Mouse (Mus musculus): Measurements from ENCODE around the gene Zfp46. TPM values are rescaled to one million over a fixed set of nuclear protein-coding genes. Genes with fewer than 3 reads are reported as not detected.

Zfp46 gene
- polyA plus RNA-seq, 1 experiment from 2014 or later = 28.1 TPM

GRCm38 (mm10) chr4:136282621-136283480, 1.6 kb upstream of the Zfp46 start:
- no peak overlapping the region; the same call in 1 of the 2 replicates for H3K4me3 ChIP-seq (ENCODE audit: low read length)
- no peaks in the 10 kb centered on the region for H3K27me3 ChIP-seq (ENCODE audit: control insufficient read depth, insufficient read depth, low read depth, low read length)
- H3K9ac ChIP-seq (ENCODE audit: low read length) = peak overlapping the region; percentile 64
- H3K27ac ChIP-seq (ENCODE audit: low read length) = peak overlapping the region; percentile 99
- 29% methylated on average over 10 of the region's 10 CpGs for WGBS
- no peaks in the 10 kb centered on the region for H3K9me3 ChIP-seq (ENCODE audit: control insufficient read depth, low read length)
- peaks cover 35% of the 10 kb centered on the region for H3K4me1 ChIP-seq (replicated peaks; ENCODE audit: control insufficient read depth, insufficient read depth, low read length)
- no peak for ATAC-seq (ENCODE audit: low read depth)
- peak overlapping the region; percentile 35 for H3K4me2 ChIP-seq (ENCODE audit: low read depth, low read length)
- peaks cover 5% of the 10 kb centered on the region for H3K36me3 ChIP-seq (ENCODE audit: control insufficient read depth, insufficient read depth, low read length)

GRCm38 (mm10) chr4:136283783-136284182, 700 bp upstream of the Zfp46 start:
- ATAC-seq (ENCODE audit: low read depth) = no peak
- H3K9me3 ChIP-seq (ENCODE audit: control insufficient read depth, low read length) = peaks cover 3% of the 10 kb centered on the region; the same call in 1 of the 2 replicates
- peaks cover 13% of the 10 kb centered on the region for H3K36me3 ChIP-seq (ENCODE audit: control insufficient read depth, insufficient read depth, low read length)
- H3K27ac ChIP-seq (ENCODE audit: low read length) = peak overlapping the region; percentile 99
- no peak overlapping the region; the same call in 1 of the 2 replicates for H3K9ac ChIP-seq (ENCODE audit: low read length)
- H3K4me1 ChIP-seq (replicated peaks; ENCODE audit: control insufficient read depth, insufficient read depth, low read length) = peaks cover 35% of the 10 kb centered on the region
- no peaks in the 10 kb centered on the region for H3K27me3 ChIP-seq (ENCODE audit: control insufficient read depth, insufficient read depth, low read depth, low read length)
- 34% methylated on average over 2 of the region's 2 CpGs for WGBS
- H3K4me2 ChIP-seq (ENCODE audit: low read depth, low read length) = peak overlapping the region; percentile 86; the same call in 1 of the 2 replicates
- H3K4me3 ChIP-seq (ENCODE audit: low read length) = no peak overlapping the region

GRCm38 (mm10) chr4:136284891-136285290, 408 bp downstream of the Zfp46 start:
- peaks cover 24% of the 10 kb centered on the region for H3K36me3 ChIP-seq (ENCODE audit: control insufficient read depth, insufficient read depth, low read length)
- H3K27ac ChIP-seq (ENCODE audit: low read length) = peak overlapping the region; percentile 99
- 16% methylated on average over 6 of the region's 6 CpGs for WGBS
- peak overlapping the region; percentile 77 for H3K9ac ChIP-seq (ENCODE audit: low read length)
- no peaks in the 10 kb centered on the region for H3K27me3 ChIP-seq (ENCODE audit: control insufficient read depth, insufficient read depth, low read depth, low read length)
- peaks cover 3% of the 10 kb centered on the region; the same call in 1 of the 2 replicates for H3K9me3 ChIP-seq (ENCODE audit: control insufficient read depth, low read length)
- peak overlapping the region; percentile 86 for H3K4me2 ChIP-seq (ENCODE audit: low read depth, low read length)
- 0 out of 2 replicates have a peak, but pooled peaks have one; percentile 0 for ATAC-seq (ENCODE audit: low read depth)
- peak overlapping the region; percentile 61 for H3K4me3 ChIP-seq (ENCODE audit: low read length)
- peaks cover 35% of the 10 kb centered on the region for H3K4me1 ChIP-seq (replicated peaks; ENCODE audit: control insufficient read depth, insufficient read depth, low read length)

GRCm38 (mm10) chr4:136285348-136285810, 896 bp downstream of the Zfp46 start:
- Histone ChIP-seq H3K27me3 (ENCODE audit: control insufficient read depth, insufficient read depth, low read depth, low read length) (no peaks in the 10 kb centered on the region), H3K27ac (ENCODE audit: low read length) (peak overlapping the region; percentile 99), H3K4me1 (replicated peaks; ENCODE audit: control insufficient read depth, insufficient read depth, low read length) (peaks cover 35% of the 10 kb centered on the region), H3K4me2 (ENCODE audit: low read depth, low read length) (peak overlapping the region; percentile 86), H3K9me3 (ENCODE audit: control insufficient read depth, low read length) (peaks cover 3% of the 10 kb centered on the region; the same call in 1 of the 2 replicates), H3K9ac (ENCODE audit: low read length) (peak overlapping the region; percentile 77), H3K4me3 (ENCODE audit: low read length) (peak overlapping the region; percentile 61), H3K36me3 (ENCODE audit: control insufficient read depth, insufficient read depth, low read length) (peaks cover 28% of the 10 kb centered on the region)
- under 1% methylated on average over 25 of the region's 25 CpGs for WGBS
- peak; percentile 95 for ATAC-seq (ENCODE audit: low read depth)

GRCm38 (mm10) chr4:136285811-136286371, 1.4 kb downstream of the Zfp46 start:
- H3K9me3 ChIP-seq (ENCODE audit: control insufficient read depth, low read length) = peaks cover 3% of the 10 kb centered on the region; the same call in 1 of the 2 replicates
- WGBS = 0% methylated on average over 29 of the region's 29 CpGs
- peak overlapping the region; percentile 86 for H3K4me2 ChIP-seq (ENCODE audit: low read depth, low read length)
- H3K27me3 ChIP-seq (ENCODE audit: control insufficient read depth, insufficient read depth, low read depth, low read length) = no peaks in the 10 kb centered on the region
- peaks cover 34% of the 10 kb centered on the region for H3K36me3 ChIP-seq (ENCODE audit: control insufficient read depth, insufficient read depth, low read length)
- ATAC-seq (ENCODE audit: low read depth) = peak; percentile 86
- H3K4me1 ChIP-seq (replicated peaks; ENCODE audit: control insufficient read depth, insufficient read depth, low read length) = peaks cover 35% of the 10 kb centered on the region
- peak overlapping the region; percentile 61 for H3K4me3 ChIP-seq (ENCODE audit: low read length)
- H3K9ac ChIP-seq (ENCODE audit: low read length) = peak overlapping the region; percentile 78
- peak overlapping the region; percentile 99 for H3K27ac ChIP-seq (ENCODE audit: low read length)

- Histone ChIP-seq H3K27ac (ENCODE audit: low read length) (no peak overlapping the region), H3K27me3 (ENCODE audit: control insufficient read depth, insufficient read depth, low read depth, low read length) (no peaks in the 10 kb centered on the region), H3K9me3 (ENCODE audit: control insufficient read depth, low read length) (peaks cover 3% of the 10 kb centered on the region; the same call in 1 of the 2 replicates), H3K9ac (ENCODE audit: low read length) (no peak overlapping the region), H3K36me3 (ENCODE audit: control insufficient read depth, insufficient read depth, low read length) (peaks cover 55% of the 10 kb centered on the region), H3K4me2 (ENCODE audit: low read depth, low read length) (no peak overlapping the region), H3K4me3 (ENCODE audit: low read length) (no peak overlapping the region), H3K4me1 (replicated peaks; ENCODE audit: control insufficient read depth, insufficient read depth, low read length) (peaks cover 12% of the 10 kb centered on the region)
- no peak for ATAC-seq (ENCODE audit: low read depth)
- WGBS = 60% methylated on average over 66 of the region's 66 CpGs
Measured at GRCm38 (mm10) chr4:136289918-136290780, 5.7 kb downstream of the Zfp46 start.

GRCm38 (mm10) chr4:136290781-136291595, 6.5 kb downstream of the Zfp46 start:
- H3K9me3 ChIP-seq (ENCODE audit: control insufficient read depth, low read length) = peaks cover 3% of the 10 kb centered on the region; the same call in 1 of the 2 replicates
- peaks cover 56% of the 10 kb centered on the region for H3K36me3 ChIP-seq (ENCODE audit: control insufficient read depth, insufficient read depth, low read length)
- H3K27me3 ChIP-seq (ENCODE audit: control insufficient read depth, insufficient read depth, low read depth, low read length) = no peaks in the 10 kb centered on the region
- no peak overlapping the region for H3K9ac ChIP-seq (ENCODE audit: low read length)
- no peak overlapping the region for H3K4me3 ChIP-seq (ENCODE audit: low read length)
- WGBS = 72% methylated on average over 39 of the region's 39 CpGs
- H3K4me2 ChIP-seq (ENCODE audit: low read depth, low read length) = no peak overlapping the region
- peaks cover 12% of the 10 kb centered on the region for H3K4me1 ChIP-seq (replicated peaks; ENCODE audit: control insufficient read depth, insufficient read depth, low read length)
- H3K27ac ChIP-seq (ENCODE audit: low read length) = no peak overlapping the region
- no peak for ATAC-seq (ENCODE audit: low read depth)

GRCm38 (mm10) chr4:136291692-136292091, 7.2 kb downstream of the Zfp46 start:
- Histone ChIP-seq H3K9me3 (ENCODE audit: control insufficient read depth, low read length) (peaks cover 3% of the 10 kb centered on the region; the same call in 1 of the 2 replicates), H3K27ac (ENCODE audit: low read length) (no peak overlapping the region), H3K9ac (ENCODE audit: low read length) (no peak overlapping the region), H3K4me1 (replicated peaks; ENCODE audit: control insufficient read depth, insufficient read depth, low read length) (peaks cover 8% of the 10 kb centered on the region), H3K4me2 (ENCODE audit: low read depth, low read length) (no peak overlapping the region), H3K27me3 (ENCODE audit: control insufficient read depth, insufficient read depth, low read depth, low read length) (no peaks in the 10 kb centered on the region), H3K36me3 (ENCODE audit: control insufficient read depth, insufficient read depth, low read length) (peaks cover 57% of the 10 kb centered on the region), H3K4me3 (ENCODE audit: low read length) (no peak overlapping the region)
- 92% methylated on average over 6 of the region's 6 CpGs for WGBS
- no peak for ATAC-seq (ENCODE audit: low read depth)
